Mouse (Mus musculus): ENCODE measurements around the gene Fam166b.

Gene Fam166b

GRCm38 (mm10) chr4:43428180-43428861, 613 bp downstream of the Fam166b start:
- no peak for DNase-seq (ENCODE audit: low spot score)

DNA sequence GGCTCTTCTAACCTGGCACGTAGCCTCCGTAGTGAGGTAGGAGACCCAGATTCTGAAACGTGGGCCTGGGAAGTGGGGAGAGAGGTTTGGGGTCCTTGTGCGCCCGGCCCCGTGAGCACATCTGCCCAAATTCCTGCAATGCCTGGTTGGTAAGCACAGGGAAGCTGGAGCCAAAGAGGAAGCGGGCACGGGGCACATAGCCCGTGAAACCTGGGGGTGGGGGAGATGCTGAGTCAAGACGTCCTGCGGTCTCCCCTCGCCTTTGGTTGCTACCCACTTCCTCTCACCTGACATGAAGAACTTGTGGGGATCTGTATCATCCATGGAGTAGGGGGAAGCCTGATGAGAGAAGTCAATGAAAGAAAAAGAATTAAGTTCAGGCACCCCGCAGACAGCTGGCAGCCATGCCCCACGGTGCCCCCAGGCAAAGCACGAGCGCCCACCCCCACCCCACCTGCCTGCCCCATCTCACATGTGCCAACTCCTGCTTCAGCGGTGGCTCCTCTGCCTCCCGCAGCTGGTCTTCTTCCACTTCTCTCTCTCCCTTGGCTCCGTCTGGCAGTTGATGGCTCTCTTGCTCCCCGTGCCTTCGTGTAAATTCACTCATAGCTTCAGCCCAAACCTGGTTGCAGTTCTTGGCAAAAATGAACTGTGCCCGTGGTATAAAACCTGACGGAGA, 1.3 kb downstream of the Fam166b start:
- no peak for DNase-seq (ENCODE audit: low spot score)

GRCm38 (mm10) chr4:43426487-43426886, 2.4 kb downstream of the Fam166b start:
- no peak for DNase-seq (ENCODE audit: low spot score)

DNA sequence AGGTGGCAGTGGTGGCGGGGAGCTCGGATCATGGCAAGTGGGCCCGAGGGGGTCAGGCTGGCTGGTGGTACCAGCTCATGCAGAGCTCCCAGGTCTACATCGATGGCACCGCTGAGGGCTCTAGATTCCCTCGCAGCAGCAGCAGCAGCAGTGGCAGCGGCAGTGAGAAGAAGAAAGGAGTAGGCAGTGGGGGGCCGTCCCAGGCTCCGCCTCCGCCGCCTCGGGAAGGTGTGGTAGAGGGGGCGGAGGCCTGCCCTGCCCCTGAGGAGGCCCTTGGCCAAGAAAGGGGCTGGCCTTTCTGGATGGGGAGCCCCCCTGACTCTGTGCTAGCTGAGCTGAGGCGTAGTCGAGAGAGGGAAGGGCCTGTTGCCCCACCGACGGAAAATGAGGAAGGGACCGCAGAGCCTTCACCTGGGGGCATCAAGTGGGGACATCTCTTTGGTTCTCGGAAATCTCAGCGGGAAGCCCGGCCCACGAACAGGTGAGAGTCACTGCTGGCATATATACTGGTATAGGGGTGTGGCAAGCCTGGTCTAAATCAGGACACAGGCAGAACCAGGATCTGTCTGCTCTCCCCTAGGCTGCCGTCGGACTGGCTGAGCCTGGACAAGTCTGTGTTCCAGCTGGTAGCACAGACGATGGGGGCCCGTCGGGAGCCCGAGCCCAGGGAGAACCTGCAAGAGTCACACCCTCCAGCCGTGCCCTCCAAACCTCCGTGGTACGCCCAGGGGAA, 3.1 kb downstream of the Fam166b start:
- DNase-seq (ENCODE audit: low spot score) = no peak

- no peak for DNase-seq (ENCODE audit: low spot score)
Observed at GRCm38 (mm10) chr4:43425197-43425596, 3.7 kb downstream of the Fam166b start.

GRCm38 (mm10) chr4:43424072-43424471, 4.9 kb downstream of the Fam166b start:
- DNase-seq (ENCODE audit: low spot score) = no peak

DNA sequence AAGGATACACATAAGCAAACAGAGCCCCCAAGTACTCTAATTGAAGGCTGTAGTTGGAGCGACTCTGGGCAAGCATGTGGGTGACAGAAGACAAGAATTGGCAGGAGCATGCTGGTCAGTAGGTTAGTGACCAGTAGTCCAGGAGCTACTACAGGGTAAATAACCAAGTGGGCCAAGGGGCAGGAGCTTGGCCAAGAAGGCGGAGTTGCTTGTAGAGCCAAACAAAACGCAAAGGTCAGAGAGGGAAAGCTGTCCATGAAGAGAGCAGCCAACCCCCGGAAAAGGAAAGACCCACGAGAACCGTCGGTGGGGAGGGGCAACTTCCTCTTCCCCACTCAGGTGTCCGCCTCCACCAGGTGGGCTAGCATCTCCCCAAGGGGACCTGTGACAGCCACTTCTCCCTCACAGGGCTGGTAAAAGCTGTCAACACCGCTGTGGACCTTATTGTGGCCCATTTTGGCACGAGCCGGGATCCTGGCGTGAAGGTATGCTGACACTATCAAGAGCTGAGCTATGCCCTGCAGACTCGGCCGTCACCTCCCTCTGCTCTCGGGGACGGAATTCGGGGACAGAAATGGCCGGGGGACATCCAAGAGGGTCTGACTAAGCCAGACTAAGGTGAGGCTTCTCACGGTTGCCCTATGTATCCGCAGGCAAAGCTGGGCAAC, 5.5 kb downstream of the Fam166b start:
- DNase-seq (ENCODE audit: low spot score) = no peak

DNA sequence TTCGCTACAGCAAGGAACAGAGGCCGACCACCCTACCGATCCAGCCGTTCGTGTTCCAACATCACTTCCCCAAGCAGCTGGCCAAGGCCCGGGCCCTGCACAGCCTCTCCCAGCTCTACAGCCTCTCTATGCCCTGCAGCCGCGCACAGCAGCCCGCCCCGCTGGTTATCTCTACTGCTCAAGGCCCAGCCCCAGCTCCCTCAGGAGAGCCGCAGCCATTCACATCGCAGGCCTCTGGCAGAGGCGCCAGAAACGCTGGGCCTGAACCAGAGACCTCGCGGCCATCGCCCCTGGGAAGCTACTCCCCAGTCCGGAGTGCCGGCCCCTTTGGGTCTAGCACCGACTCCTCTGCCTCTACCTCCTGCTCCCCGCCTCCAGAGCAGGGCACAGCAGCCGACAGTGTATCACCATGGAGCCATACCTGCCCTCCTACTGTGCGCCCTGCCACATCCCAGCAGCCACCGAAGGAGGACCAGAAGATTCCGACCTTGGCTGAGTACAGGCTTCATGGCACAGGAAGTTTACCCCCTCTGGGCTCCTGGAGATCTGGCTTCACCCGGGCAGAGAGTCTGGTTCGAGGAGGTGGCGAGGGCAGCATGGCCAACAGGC, 7.2 kb downstream of the Fam166b start:
- no peak for DNase-seq (ENCODE audit: low spot score)

DNA sequence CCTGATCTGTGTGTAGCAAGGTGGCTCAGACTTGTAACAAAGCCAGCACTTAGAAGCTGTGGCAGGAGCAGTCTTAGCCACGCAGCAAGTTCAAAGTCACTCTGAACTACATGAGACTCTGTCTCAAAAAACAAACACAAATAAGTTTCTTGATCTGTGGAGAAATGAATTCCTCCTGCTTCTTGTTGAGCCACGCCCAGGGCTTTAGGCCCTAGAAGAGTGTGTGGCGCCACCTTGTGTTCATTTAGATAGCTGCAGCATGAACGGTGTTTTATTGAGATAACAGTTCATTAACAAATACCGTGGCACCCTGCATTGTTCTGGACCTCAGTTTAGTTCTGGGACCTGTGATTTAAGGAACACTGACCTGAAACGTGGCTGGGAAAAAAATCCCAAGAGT, 8.6 kb downstream of the Fam166b start:
- DNase-seq (ENCODE audit: low spot score) = peak; percentile 78

DNA sequence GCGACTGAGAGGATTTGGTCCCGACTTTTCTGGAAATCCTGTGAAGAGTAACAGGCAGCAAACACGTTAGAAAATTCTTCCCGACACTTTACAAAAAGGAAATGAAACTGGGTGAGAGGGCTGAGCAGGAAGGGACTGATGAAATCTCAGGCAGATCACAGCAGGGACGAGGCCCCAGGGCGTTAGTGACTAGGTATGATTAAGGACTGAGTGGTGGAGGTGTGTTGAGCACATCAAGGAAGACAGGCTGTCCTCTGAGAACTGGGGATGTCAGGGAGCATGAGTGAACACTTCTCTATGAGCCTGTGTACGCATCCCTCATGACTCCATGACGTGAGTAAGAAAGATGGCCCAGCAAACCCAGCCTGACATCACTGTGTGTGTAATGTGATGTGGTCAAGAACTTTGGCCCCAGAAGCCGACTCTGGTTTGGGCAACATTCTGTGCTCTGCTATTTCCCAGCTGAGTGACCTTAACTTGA, 9.1 kb downstream of the Fam166b start:
- DNase-seq (ENCODE audit: low spot score) = no peak

DNA sequence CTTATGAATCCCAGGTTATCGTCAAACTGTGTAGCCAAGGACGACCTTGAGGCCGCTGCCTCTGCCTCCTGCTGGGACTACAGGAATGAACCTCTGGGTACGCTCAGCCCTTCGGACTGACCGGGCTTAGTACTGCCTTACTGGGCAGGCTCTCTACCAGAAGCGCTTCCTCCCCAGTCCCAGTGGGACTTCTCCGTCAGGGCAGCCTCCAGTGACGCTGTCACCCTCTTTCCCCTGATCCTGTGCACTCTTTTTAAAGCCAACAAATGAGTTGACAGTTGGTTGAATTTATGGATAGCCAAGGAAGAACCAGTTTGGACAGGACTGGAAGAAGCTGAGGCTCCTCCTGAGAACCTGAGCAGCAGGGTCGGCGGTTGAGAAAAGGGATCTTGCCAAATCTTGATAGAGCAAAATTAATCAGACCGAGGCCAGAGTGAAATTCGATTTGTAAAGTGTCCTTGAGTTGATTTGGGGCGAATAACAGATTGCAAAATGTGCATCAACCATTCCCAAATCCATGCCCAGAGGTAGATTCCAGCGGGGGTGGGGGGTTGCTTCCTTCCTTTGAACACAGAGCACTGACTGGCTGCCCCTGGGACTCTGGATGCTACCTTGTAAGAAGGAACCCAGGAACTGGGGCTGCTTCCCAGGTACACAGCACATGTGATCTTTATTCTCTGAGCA, 9.8 kb downstream of the Fam166b start:
- no peak for DNase-seq (ENCODE audit: low spot score)

GRCm38 (mm10) chr4:43418450-43418849, 10.5 kb downstream of the Fam166b start:
- DNase-seq (ENCODE audit: low spot score) = no peak

DNA sequence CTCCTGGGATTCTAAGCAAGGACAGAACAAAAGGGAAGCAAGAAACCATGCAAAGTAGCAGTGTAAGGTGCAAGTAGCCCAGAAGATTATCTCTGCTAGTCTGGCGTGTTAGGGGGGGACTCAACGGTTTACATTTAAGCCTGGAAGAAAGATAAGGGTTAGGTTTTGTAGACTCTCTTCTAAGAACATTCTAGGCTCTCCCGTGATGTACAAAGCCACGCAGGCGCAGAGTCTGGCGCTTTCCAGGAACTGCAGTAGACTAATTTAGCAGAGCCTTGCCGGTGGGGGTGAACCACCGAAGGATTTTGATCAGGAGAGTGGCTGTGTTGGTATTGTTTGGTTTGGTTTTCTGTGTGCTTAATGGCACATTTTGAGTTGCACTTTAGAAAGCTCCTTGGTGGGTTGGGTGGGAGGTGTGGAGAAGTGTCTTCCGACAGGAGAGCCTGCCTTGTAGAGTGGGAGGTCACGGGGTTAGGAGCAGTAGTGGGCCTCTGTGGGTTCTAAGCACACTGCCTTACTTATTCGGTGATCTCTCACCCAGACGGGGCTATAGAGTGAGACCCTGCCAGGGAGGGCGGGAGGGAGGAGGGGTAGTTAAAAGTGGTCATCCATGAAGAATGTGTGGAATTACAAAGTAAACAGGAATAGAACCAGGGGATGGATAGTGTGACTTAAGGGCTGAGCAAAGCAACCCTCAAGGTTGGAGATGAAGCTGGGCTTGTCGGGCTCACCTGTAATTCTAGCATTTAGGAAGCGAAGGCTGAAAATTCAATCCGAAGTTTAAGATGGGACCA, 11.5 kb downstream of the Fam166b start:
- DNase-seq (ENCODE audit: low spot score) = peak; percentile 35

DNA sequence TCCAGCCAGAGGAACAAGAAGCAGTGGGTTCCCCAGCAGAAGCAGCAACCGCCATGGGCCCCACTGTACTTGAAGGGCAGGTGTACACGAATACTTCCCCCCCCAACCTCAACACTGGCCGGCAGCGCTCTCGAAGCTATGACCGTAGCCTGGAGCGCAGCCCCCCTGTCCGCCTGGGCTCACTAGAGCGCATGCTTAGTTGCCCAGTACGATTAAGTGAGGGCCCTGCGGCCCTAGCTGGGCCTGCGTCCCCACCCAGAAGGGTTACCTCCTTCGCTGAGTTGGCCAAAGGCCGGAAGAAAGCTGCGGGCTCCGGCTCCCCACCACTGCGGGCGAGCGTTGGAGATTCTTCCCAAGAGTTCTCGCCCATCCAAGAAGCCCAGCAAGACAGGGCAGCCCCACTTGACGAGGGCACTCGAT, 12.9 kb downstream of the Fam166b start:
- DNase-seq (ENCODE audit: low spot score) = no peak

DNA sequence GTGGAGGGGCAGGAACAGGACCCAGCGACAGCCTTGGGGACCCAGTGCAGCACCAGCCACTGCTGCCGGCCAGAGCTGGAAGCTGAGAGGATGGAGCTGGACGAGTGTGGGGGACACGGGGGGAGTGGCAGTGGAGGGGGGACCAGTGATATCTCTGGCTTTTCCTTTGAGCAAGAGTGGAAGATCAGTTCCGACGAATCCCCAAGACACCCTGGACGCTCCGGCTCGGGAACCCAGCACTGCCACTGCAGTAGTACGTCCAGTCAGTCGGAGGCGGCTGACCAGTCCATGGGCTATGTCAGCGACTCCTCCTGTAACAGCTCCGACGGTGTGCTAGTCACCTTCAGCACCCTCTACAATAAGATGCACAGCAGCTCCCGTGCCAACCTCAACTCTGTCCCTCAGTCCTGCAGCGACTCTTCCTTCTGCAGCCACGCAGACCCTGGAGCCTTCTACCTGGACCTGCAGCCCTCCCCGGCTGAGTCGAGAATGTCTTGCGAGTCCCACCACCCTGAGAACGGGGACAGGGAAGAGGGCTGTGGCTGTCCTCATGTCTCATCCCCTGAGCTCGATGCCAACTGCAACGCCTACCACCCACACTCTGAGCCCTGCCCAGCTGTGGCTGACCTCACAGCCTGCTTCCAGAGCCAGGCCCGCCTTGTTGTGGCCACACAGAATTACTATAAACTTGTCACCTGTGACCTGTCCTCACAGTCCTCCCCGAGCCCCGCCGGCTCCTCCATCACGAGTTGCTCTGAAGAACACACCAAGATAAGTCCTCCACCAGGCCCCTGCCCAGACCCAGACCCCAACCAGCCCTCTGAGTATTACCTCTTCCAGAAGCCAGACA, 13.5 kb downstream of the Fam166b start:
- no peak for DNase-seq (ENCODE audit: low spot score)

GRCm38 (mm10) chr4:43414761-43415160, 14.2 kb downstream of the Fam166b start:
- no peak for DNase-seq (ENCODE audit: low spot score)

- no peak for DNase-seq (ENCODE audit: low spot score)
Observed at GRCm38 (mm10) chr4:43407071-43407920, 21.6 kb downstream of the Fam166b start.

DNA sequence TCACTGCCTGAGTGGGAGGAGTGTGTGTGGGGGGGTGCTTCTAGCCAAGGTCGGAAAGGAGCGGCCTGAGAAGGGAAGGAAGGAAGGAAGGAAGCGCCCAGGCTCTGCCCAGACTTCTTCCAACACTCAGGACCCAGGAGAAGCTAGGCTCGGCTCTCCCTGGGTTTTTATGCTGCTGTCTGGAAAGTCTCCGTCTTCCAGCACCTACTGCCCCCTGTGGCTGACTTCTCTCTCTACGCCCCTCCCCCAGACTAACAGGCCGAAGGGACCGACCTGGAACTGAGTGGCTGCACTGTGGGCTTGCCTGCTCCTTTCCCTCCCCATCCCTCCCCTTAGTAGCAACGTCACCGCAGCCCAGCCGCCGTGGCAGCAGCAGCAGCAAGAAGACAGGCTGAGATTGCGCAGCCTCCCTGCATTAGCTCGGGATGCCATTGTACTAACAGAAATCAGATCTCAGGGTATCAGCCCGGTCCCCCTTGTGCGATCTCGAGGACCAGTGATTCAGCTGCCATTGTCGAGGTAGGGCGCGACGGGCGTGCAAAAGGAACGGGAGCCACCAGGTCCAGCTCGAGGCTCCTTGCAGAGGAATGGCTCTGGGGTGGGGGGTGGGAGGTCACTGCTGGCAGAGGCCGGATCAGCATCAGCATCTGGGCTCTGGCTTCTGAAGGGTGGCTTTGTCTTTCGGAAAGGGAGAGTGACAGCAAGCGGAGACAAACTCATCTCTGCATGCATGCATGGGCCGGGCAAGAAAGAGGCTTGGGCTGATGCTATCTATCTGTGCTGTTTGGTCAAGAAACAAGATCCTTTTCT, 22.6 kb downstream of the Fam166b start:
- no peak for DNase-seq (ENCODE audit: low spot score)
